Mouse (Mus musculus): ENCODE measurements around the gene Rlf.

Gene Rlf

GRCm38 (mm10) chr4:121214793-121215304, at the start of gene Rlf:
TSS of gene Rlf (minus strand) at chr4:121215084.
- in situ Hi-C loops (cut with MboI, MseI), result loop anchor here (5.0 to 25.0 kb wide), 2 partner anchors 118 to 1872 kb away; partner anchors contain the start of gene Zmpste24

GRCm38 (mm10) chr4:121241612-121242000, 26.7 kb upstream of the Rlf start:
- in situ Hi-C loops (cut with MboI, MseI), result loop anchor here (5.0 kb wide), 1 partner anchor 1541 kb away; no protein-coding TSS in a partner anchor

GRCm38 (mm10) chr4:121240637-121241611, 26.0 kb upstream of the Rlf start:
- in situ Hi-C loops (cut with MboI, MseI), result loop anchor here (5.0 kb wide), 1 partner anchor 1541 kb away; no protein-coding TSS in a partner anchor

DNA sequence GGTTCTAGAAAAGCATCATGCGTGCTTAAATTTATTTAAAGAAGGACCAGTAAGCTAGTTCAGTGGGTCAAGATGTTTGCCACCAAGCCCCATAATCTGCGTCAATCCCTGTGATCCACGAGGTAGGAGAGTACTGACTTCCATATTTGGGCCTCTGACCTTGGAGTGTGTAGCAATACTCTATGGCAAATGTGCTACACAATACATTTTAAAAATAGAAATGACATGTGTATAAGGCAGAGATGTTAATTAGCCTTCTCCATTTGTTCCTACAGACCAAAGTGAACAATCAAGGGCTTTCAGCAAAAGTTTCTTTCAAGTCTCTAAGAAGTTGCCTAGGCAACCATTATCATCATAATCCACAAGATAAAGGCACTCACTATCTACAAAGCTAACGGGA, 25.0 kb upstream of the Rlf start:
- in situ Hi-C loops (cut with MboI, MseI), result loop anchor here (5.0 kb wide), 1 partner anchor 1542 kb away; no protein-coding TSS in a partner anchor

DNA sequence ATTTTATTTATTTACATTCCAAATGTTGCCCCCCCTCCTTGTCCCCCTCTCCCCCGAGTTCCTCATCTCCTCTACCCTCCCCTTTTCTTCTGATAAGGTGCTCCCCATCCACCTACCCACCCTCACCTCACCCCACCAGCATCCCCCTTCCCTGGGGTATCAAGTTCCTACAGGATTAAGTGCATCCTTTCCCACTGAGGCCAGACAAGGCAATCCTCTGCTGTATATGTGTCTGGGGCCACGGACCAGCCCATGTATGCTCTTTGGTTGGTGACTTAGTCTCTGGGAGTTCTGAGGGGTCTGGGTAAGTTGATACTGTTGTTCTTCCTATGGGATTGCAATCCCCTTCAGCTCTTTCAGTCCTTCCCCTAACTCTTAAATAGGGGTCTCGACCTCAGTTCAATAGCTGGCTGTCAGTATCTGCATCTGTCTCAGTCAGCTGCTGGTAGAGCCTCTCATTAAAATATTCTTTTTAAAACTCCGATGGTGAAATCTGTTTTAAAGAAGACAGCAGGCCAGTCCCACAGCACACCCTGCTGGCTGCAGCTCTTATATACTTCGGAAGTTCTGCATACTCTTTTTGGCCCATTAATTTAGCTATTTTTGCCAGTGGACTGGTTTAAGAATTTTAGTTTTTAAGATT, 17.0 kb upstream of the Rlf start:
- in situ Hi-C loops (cut with MboI, MseI), result no loop called here

DNA sequence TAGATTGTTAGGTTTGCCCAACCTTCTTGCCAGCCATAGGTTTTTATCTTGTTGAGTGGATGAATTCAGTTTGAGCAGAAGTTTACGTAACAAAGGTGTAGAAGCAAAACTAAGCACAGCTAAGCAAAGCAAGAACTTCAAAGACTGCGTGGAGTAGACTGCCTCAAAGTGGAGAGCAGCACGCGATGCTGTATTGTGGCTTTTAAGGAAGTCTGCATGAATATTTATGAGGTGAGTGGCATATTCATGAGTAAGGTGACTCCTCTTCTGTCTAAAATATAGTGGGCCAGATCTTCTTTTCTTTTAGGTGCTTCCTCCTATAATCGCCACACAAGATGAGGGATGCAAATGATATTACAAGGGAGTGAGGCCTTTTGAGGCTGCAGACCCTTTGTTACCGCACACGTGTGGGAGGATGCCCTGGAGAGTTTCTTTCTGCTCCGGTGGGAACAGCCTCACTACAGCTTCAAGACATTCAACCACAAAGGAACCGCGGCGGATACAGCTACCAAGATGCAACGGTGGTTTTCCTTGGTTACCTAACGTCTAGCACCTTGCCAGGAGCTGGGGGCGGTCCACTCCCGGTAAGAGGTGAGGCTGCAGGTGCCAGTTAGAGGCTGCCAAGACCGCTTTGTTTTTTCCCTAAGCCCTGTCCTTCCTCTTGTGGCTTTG, 16.2 kb upstream of the Rlf start:
- in situ Hi-C loops (cut with MboI, MseI), result no loop called here

DNA sequence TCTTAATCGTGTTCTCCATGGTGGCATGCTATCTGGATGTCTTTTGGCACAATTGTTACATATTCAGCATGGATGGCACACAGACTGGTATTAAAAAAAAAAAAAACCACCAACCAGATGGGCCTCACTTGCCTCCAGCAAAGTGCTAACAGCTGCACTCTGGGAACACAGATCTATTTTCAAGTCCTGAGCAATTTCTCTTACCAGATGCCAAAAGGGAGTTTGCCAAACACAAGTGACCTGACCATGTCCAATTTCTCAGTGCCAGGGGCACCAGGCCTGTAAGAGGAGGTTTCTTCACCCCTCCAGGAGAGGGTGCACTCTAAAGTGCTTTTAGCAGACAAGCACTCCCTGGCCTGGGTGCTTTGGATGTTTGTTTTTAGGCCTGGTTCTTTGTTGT, 12.2 kb upstream of the Rlf start:
- in situ Hi-C loops (cut with MboI, MseI), result no loop called here

DNA sequence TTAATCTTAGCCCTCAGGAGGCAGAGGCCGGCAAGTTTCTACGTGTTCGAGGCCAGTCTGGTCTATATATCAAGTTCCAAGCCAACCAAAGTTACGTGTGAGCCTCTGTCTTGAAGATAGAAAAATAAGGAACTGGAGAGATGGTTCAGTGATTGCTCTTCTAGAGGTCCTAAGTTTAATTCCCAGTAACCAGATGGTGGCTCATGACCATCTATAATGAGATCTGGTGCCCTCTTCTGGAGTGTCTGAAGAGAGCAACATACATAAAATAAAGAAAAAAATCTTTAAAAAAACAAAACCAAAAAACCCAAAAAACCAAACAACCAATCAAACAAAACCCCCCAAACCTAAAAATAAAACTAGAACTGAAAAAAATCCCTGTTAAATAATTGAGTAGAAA, 10.3 kb upstream of the Rlf start:
- in situ Hi-C loops (cut with MboI, MseI), result no loop called here

DNA sequence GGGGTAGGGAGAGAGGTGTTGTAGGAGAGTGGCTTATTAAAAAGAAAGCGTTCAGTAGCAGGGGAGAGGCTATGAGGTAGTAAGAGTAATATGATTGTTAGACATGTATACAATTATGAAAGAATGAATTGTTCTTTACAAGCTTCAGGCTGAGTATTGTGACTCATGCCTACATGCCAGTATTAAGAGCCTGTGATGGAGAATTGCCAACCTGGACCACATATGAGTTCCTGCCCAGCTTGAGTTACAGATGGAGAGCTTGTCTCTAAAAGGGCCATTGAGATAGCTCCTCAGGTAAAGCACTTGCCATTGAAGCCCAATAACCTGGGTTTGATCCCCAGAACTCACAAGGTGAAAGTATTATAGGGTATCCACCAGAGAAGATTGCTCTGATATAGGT, 8.3 kb upstream of the Rlf start:
- in situ Hi-C loops (cut with MboI, MseI), result loop anchor here (25.0 kb wide), 1 partner anchor 1864 kb away; no protein-coding TSS in a partner anchor

GRCm38 (mm10) chr4:121216216-121216615, 1.3 kb upstream of the Rlf start:
- in situ Hi-C loops (cut with MboI, MseI), result loop anchor here (5.0 to 25.0 kb wide), 2 partner anchors 119 to 1871 kb away; partner anchors contain the start of gene Zmpste24

DNA sequence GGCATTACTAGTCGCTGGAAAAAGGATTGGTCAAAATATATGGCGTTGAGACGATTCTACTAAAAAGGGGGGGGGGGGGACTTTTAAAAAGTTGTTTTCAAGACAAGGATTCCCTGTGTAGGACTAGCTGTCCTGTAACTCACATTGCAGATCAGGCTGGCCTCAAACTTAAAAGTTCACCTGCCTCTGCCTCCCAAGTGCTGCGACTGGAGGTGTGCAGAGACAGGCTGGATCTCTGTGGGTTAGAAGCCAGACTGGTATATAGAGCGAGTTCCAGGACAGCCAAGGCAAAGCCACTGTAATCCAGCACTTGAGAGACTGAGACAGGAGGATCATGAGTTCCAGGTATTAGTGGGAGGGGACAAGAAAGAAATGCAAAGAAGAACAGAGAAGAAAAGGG, 605 bp upstream of the Rlf start:
- in situ Hi-C loops (cut with MboI, MseI), result loop anchor here (5.0 to 25.0 kb wide), 2 partner anchors 118 to 1872 kb away; partner anchors contain the start of gene Zmpste24

DNA sequence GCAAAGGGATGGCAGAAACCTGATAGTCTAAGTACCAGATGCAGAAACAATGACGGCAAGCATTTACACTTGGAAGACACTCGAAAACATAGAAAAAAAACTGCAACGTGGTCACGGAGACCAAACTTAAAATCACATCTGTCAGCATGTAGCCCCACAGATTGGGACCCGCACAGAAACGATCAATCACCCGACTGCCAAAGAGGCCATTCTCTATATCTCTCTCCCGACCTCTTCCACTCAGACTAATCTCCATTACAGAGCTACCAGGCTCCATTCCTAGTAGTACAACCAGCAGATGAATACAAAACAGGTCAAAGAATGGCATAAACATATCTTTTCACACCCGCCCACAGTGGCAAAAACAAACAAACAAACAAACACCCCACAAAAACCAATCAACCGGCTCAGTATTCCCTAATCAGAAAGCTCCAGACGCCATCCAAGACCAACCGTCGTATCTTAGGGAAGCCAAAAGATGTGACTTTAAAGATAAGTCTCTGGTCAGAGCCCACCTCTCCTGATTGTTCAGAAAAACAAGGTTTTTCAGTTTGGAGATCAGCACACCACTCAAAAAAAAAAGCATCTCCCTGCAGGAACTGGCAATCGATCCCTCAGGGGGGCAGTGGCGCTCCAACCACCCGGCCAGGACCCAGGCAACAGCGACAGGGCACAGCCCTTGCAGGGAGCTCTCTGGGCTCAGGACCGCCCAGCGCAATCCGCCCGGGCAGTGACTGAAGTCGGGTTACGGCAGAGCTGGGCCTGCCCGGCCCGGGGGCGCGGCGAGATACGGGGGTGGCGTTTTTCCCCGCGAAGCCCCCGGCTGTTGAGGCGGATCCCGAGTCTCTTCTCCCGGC, 720 bp downstream of the Rlf start:
- in situ Hi-C loops (cut with MboI, MseI), result loop anchor here (25.0 kb wide), 1 partner anchor 1873 kb away; no protein-coding TSS in a partner anchor

DNA sequence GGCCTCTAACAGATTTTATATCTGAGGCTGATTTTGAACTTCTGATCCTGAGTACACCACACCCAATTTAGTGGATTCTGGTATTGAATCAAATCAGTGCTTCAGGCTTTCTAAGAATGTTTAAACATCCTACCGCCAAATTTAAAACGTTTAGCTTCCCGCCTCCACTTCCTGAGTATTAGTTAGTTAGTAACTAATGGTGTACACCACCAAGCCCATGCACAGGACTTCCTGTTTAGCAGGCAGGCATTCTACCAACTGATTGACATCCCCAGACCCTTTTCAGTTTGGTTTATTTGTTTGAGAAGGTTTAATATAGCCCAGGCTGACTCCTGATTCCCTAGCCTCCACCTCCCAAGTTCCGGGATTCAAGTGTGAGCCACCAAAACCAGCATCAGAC, 6.0 kb downstream of the Rlf start:
- in situ Hi-C loops (cut with MboI, MseI), result loop anchor here (25.0 kb wide), 1 partner anchor 1878 kb away; no protein-coding TSS in a partner anchor

GRCm38 (mm10) chr4:121197856-121198255, 17.0 kb downstream of the Rlf start:
- in situ Hi-C loops (cut with MboI, MseI), result no loop called here

DNA sequence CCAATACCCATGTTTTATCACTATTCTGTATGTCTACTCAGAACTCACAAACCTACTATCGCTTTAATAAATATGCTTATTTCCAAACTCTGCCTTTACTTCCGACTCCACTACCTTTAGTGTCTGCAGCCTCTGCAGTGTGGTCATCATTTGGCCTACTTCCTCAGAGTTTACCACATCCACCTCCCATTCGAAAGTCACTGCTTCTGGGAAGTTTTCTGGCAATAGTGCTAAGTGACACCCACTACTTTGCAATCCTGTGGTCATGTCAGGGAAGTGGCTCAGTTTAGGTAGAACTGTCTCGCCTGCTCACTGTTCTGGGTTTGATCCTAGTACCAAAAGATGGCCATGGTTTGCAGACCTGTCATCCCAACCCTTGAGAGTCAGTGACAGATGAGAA, 17.9 kb downstream of the Rlf start:
- in situ Hi-C loops (cut with MboI, MseI), result no loop called here

- in situ Hi-C loops (cut with MboI, MseI), result no loop called here
These were observed 18.7 kb downstream of the Rlf start for GRCm38 (mm10) chr4:121196205-121196604.

- in situ Hi-C loops (cut with MboI, MseI), result no loop called here
These were observed 20.1 kb downstream of the Rlf start for GRCm38 (mm10) chr4:121194736-121195135.

DNA sequence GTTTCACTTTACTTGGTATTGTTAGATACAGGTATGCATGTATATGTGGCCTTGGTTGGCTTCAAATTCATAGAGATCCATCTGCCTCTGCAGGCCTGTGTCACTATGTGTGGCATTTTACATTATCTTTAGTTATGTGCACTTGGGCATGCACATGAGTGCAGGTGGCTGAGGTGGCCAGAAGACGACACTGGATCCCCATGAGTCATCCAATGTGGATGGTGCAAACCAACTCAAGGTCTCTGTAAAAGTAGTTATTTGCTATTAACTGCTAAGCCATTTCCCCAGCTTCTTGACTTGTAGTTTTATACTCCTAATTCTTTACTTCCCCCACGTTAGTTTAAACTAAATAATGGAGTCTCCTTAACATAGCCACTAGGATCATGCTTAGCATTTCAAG, 22.6 kb downstream of the Rlf start:
- in situ Hi-C loops (cut with MboI, MseI), result no loop called here

- in situ Hi-C loops (cut with MboI, MseI), result no loop called here
These were observed 25.5 kb downstream of the Rlf start for GRCm38 (mm10) chr4:121189341-121189740.

DNA sequence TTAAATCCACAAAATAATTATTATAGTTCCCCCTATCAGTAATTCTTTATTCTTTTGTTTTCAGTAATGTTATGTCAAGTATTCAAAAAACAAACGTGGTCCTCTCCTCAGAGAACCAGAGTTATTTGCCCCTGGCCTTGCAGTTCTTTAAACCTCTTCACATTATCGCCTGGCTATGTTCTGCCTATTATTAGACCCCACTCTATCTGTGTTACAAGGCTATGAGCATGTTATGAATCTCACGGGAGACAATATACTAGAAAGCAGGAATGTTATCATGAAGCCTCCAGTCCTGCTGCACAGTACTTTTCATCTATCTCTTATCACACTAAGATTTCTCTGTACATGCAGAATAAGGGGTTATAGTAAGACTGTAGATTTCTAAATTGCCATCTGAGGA, 35.2 kb downstream of the Rlf start:
- in situ Hi-C loops (cut with MboI, MseI), result no loop called here
